Mouse (Mus musculus): ENCODE data around the gene Nudt17.

DNA sequence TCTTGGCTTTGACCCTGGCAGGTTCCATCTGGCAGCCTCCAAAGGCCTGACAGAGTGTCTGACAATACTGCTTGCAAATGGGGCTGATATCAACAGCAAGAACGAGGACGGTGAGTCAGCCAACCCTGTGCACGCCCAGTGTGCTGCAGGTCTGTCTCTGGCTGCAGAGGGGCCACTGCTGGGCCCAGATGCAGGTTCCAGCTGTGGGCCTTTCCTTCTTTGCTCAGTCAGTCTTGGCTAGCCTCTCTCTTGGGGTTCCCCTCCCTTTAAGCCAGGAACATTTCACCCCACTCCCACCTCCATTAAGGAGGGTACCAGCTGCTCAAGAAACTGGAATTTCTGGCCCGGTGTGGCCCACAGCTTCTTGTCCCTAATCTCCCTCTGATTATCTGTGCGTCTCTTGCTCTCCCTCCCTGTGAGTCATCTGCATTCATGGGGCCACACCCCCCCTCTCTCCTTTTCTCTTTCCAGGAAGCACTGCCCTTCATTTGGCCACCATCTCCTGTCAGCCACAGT, 29.1 kb downstream of the Nudt17 start:
- TF ChIP-seq CTCF (IDR thresholded peaks at IDR 0.05; ENCODE audit: insufficient read depth, low read depth, low read length): no peak
- no peak for TF ChIP-seq POLR2A (IDR thresholded peaks at IDR 0.05; ENCODE audit: insufficient read depth, low read depth, low read length)

Measured in olfactory bulb, adult 2 months (tissue).